Mouse (Mus musculus): ENCODE results near the gene Slc7a6.
"Not testable (repeated sequence)": the region's sequence is repeated elsewhere in the genome, so short reads cannot be mapped to it uniquely, and the experiment has no call there.

The Slc7a6 gene

GRCm38 (mm10) chr8:106185628-106186270, 17.1 kb downstream of the Slc7a6 start:
- DNase-seq (ENCODE audit: low read depth), result no peak

- DNase-seq (ENCODE audit: low read depth), result no peak
Observed at GRCm38 (mm10) chr8:106186394-106186793, 17.7 kb downstream of the Slc7a6 start.

GRCm38 (mm10) chr8:106189162-106189561, 20.5 kb downstream of the Slc7a6 start:
- DNase-seq (ENCODE audit: low read depth), result no peak

GRCm38 (mm10) chr8:106191639-106192038, 23.0 kb downstream of the Slc7a6 start:
- DNase-seq (ENCODE audit: low read depth), result no peak

- peak; percentile 47 for DNase-seq (ENCODE audit: low read depth)
Observed at GRCm38 (mm10) chr8:106193162-106193561, 24.5 kb downstream of the Slc7a6 start.

GRCm38 (mm10) chr8:106194062-106194461, 25.4 kb downstream of the Slc7a6 start:
- no peak for DNase-seq (ENCODE audit: low read depth)

- peak; percentile 87 for DNase-seq (ENCODE audit: low read depth)
Observed at GRCm38 (mm10) chr8:106198741-106199140, 30.1 kb downstream of the Slc7a6 start.

- DNase-seq (ENCODE audit: low read depth), result not testable (repeated sequence)
Observed at GRCm38 (mm10) chr8:106199596-106199995, 30.9 kb downstream of the Slc7a6 start.

GRCm38 (mm10) chr8:106210035-106210731, 41.5 kb downstream of the Slc7a6 start:
- DNase-seq (ENCODE audit: low read depth), result peak; percentile 72

GRCm38 (mm10) chr8:106210821-106211345, 42.2 kb downstream of the Slc7a6 start, which contains the start of the genes Slc7a6os and Prmt7:
Gene Slc7a6os (minus strand): TSS chr8:106210935.
Gene Prmt7 (plus strand): TSS chr8:106210936.
- DNase-seq (ENCODE audit: low read depth), result peak; percentile 91

GRCm38 (mm10) chr8:106211421-106211820, 42.8 kb downstream of the Slc7a6 start:
- DNase-seq (ENCODE audit: low read depth), result peak; percentile 56

GRCm38 (mm10) chr8:106213959-106214358, 45.3 kb downstream of the Slc7a6 start:
- DNase-seq (ENCODE audit: low read depth), result no peak

GRCm38 (mm10) chr8:106219620-106220019, 51.0 kb downstream of the Slc7a6 start:
- no peak for DNase-seq (ENCODE audit: low read depth)

GRCm38 (mm10) chr8:106226589-106226988, 57.9 kb downstream of the Slc7a6 start:
- peak; percentile 65 for DNase-seq (ENCODE audit: low read depth)

GRCm38 (mm10) chr8:106231536-106231935, 62.9 kb downstream of the Slc7a6 start:
- DNase-seq (ENCODE audit: low read depth), result no peak

- DNase-seq (ENCODE audit: low read depth), result peak; percentile 38
Observed at GRCm38 (mm10) chr8:106232751-106233150, 64.1 kb downstream of the Slc7a6 start.

- no peak for DNase-seq (ENCODE audit: low read depth)
Observed at GRCm38 (mm10) chr8:106234567-106235261, 66.1 kb downstream of the Slc7a6 start.

- no peak for DNase-seq (ENCODE audit: low read depth)
Observed at GRCm38 (mm10) chr8:106237106-106237505, 68.4 kb downstream of the Slc7a6 start.
